Comparison of ENCODE assay signal across 9 mouse cellular contexts in genomic region chr13:49342723-49343100, GRCm38 (mm10). TPM values are rescaled to one million over a fixed set of nuclear protein-coding genes. Genes with fewer than 3 reads are reported as not detected.
DNase-seq lines count a peak whose midpoint lies in the region; ATAC-seq and TF ChIP-seq lines count a peak whose summit lies in the region.
"Had no signal": no experiment of that assay in that cellular context is flagged by ENCODE, and none has a peak within 500 bp of the region (broad histone marks: within the 10 kb centered on the region; RNA-seq: fewer than 3 reads in every experiment).

No protein-coding gene starts in this region.

- no peak for DNase-seq in gastrocnemius, adult 2 months
- DNase-seq in gastrocnemius, postnatal 10 days, result no peak
- DNase-seq in spleen, adult 2 months (ENCODE audit: low read depth in 1 of 2, low spot score in 2 of 2), result no peak
- DNase-seq in spleen, postnatal 36 days (ENCODE audit: low spot score in 2 of 2), result no peak
- no peak for DNase-seq in liver, embryonic 11.5 days (ENCODE audit: low spot score)
- DNase-seq in adrenal gland, adult (ENCODE audit: inconsistent age in 2 of 2, low spot score in 1 of 2), result no peak
- DNase-seq in cerebellum, postnatal 36 days, result no peak
- DNase-seq: adrenal gland, postnatal 14 days had no signal

- peak overlapping the region; percentile 85 for H3K4me3 ChIP-seq in gastrocnemius, adult 2 months
- H3K4me3 ChIP-seq in spleen, adult 2 months (ENCODE audit: extremely low read depth, insufficient read depth, insufficient read length), result peak overlapping the region; percentile 78; the same call in 1 of the 2 replicates
- H3K4me3 ChIP-seq in liver, embryonic 11.5 days (ENCODE audit: low read depth, low read length), result peak overlapping the region; percentile 96
- peak overlapping the region; percentile 80 for H3K4me3 ChIP-seq in stomach, embryonic 16.5 days (replicated peaks; ENCODE audit: low read length)

- no peaks in the 10 kb centered on the region for H3K9me3 ChIP-seq in liver, embryonic 11.5 days (ENCODE audit: control insufficient read depth, low read length)
- no peaks in the 10 kb centered on the region for H3K9me3 ChIP-seq in stomach, embryonic 16.5 days (replicated peaks; ENCODE audit: control insufficient read depth, low read length)

- H3K27me3 ChIP-seq in spleen, adult 2 months (ENCODE audit: control insufficient read depth, insufficient read depth, low read length), result no peaks in the 10 kb centered on the region
- H3K27me3 ChIP-seq in liver, embryonic 11.5 days (replicated peaks; ENCODE audit: control insufficient read depth, insufficient read depth, low read length), result no peaks in the 10 kb centered on the region
- H3K27me3 ChIP-seq in stomach, embryonic 16.5 days (ENCODE audit: control insufficient read depth, insufficient read depth, low read length), result no peaks in the 10 kb centered on the region

- no peak overlapping the region; the same call in 1 of the 2 replicates for H3K9ac ChIP-seq in liver, embryonic 11.5 days (ENCODE audit: low read depth, low read length)
- H3K9ac ChIP-seq in stomach, embryonic 16.5 days (ENCODE audit: low read length), result peak overlapping the region; percentile 89; the same call in 1 of the 2 replicates

- TF ChIP-seq CTCF in gastrocnemius, adult 2 months (IDR thresholded peaks at IDR 0.05), result no peak
- no peak for TF ChIP-seq CTCF in spleen, adult 2 months (IDR thresholded peaks at IDR 0.05; ENCODE audit: extremely low read depth, insufficient read depth, insufficient read length, insufficient replicate concordance)

- peaks cover 17% of the 10 kb centered on the region; the same call in 1 of the 2 replicates for H3K4me1 ChIP-seq in spleen, adult 2 months (ENCODE audit: control insufficient read depth, insufficient read depth, insufficient read length)
- peaks cover 43% of the 10 kb centered on the region for H3K4me1 ChIP-seq in liver, embryonic 11.5 days (replicated peaks; ENCODE audit: control insufficient read depth, insufficient read depth, low read length)
- H3K4me1 ChIP-seq in stomach, embryonic 16.5 days (ENCODE audit: control insufficient read depth, insufficient read depth, low read length), result peaks cover 40% of the 10 kb centered on the region

- TF ChIP-seq POLR2A in spleen, adult 2 months (IDR thresholded peaks at IDR 0.05; ENCODE audit: low read depth, low read length), result no peak

- intact Hi-C loops in gastrocnemius, adult 2 months (cut with DNase I), result no loop called here

- ATAC-seq in liver, embryonic 11.5 days (replicated peaks; ENCODE audit: low FRiP score), result no peak
- ATAC-seq in stomach, embryonic 16.5 days (ENCODE audit: insufficient read depth, low FRiP score), result no peak

- H3K27ac ChIP-seq in gastrocnemius, adult 2 months, result peak overlapping the region; percentile 90
- no peak overlapping the region for H3K27ac ChIP-seq in spleen, adult 2 months (ENCODE audit: insufficient read depth, low read length)
- H3K27ac ChIP-seq in liver, embryonic 11.5 days (ENCODE audit: low read depth, low read length), result no peak overlapping the region
- H3K27ac ChIP-seq in stomach, embryonic 16.5 days (ENCODE audit: low read length), result no peak overlapping the region

- no peaks in the 10 kb centered on the region for H3K36me3 ChIP-seq in spleen, adult 2 months (ENCODE audit: control insufficient read depth, insufficient read depth, low read length)
- H3K36me3 ChIP-seq in liver, embryonic 11.5 days (ENCODE audit: control insufficient read depth, insufficient read depth, low read length), result no peaks in the 10 kb centered on the region; the same call in 1 of the 2 replicates
- H3K36me3 ChIP-seq in stomach, embryonic 16.5 days (ENCODE audit: control insufficient read depth, insufficient read depth, low read length), result no peaks in the 10 kb centered on the region

- peak overlapping the region; percentile 88 for H3K4me2 ChIP-seq in liver, embryonic 11.5 days
- H3K4me2 ChIP-seq in stomach, embryonic 16.5 days (ENCODE audit: low read depth, low read length), result peak overlapping the region; percentile 90

RNA-seq across cellular contexts. Expression of gene Bicd2, which starts 1.3 kb away (rescaled TPM):
- total RNA-seq in gastrocnemius, adult 2 months (2021), result 10 to 100 TPM; 26.0 to 28.5 TPM
- total RNA-seq in gastrocnemius, postnatal 10 days (2021), result 10 to 100 TPM; 21.5 to 25.5 TPM
- 19.4 and 21.0 TPM in 2 replicates for polyA plus RNA-seq in spleen, adult 2 months (2012; rRNA removed)
- polyA plus RNA-seq in liver, embryonic 11.5 days (2014; fragmentation: Nextera tagmentation; extraction: Ambion mirVana), result 22.6 TPM in 2 replicates
- polyA plus RNA-seq in stomach, embryonic 16.5 days (2015; fragmentation: Nextera tagmentation; extraction: Ambion mirVana), result 26.5 and 26.7 TPM in 2 replicates

RNA-seq across cellular contexts. Expression of gene Fgd3, which starts 22.6 kb away (rescaled TPM):
- 1 to 10 TPM in 1 of 2 experiments, under 1 TPM in 1; 0.97 to 1.1 TPM for total RNA-seq in gastrocnemius, adult 2 months (2021)
- 1 to 10 TPM in 1 of 2 experiments, under 1 TPM in 1; 0.66 to 1.9 TPM for total RNA-seq in gastrocnemius, postnatal 10 days (2021)
- polyA plus RNA-seq in spleen, adult 2 months (2012; rRNA removed), result 21.3 and 22.0 TPM in 2 replicates
- polyA plus RNA-seq in liver, embryonic 11.5 days (2014; fragmentation: Nextera tagmentation; extraction: Ambion mirVana), result 0.74 and 0.92 TPM in 2 replicates
- 0.40 and 0.51 TPM in 2 replicates for polyA plus RNA-seq in stomach, embryonic 16.5 days (2015; fragmentation: Nextera tagmentation; extraction: Ambion mirVana)

Comparison
In these comparisons a context has a peak if more than half of its experiments do, and no peak if none do; other contexts are left out.
1. RNA of gene Fgd3, which starts 22.6 kb away (polyA plus RNA-seq): 21.3 to 22.0 TPM in spleen, adult 2 months; 0.74 to 0.92 TPM in liver, embryonic 11.5 days and 0.40 to 0.51 TPM in stomach, embryonic 16.5 days; every median in the first group is over 10 times any median in the second.
2. Peak in every context shown above with its lines, with median percentiles within 50 percentile points of each other: H3K4me3 ChIP-seq.